Comparison of ENCODE assay signal across 10 mouse cellular contexts in genomic region chr8:91806720-91807241, GRCm38 (mm10). TPM values are rescaled to one million over a fixed set of nuclear protein-coding genes. Genes with fewer than 3 reads are reported as not detected.
DNase-seq lines count a peak whose midpoint lies in the region; ATAC-seq and TF ChIP-seq lines count a peak whose summit lies in the region.
"Had no signal": no experiment of that assay in that cellular context is flagged by ENCODE, and none has a peak within 500 bp of the region (broad histone marks: within the 10 kb centered on the region; RNA-seq: fewer than 3 reads in every experiment).

No protein-coding gene starts in this region.

- TF ChIP-seq EP300 in ES-Bruce4 (IDR thresholded peaks at IDR 0.05; ENCODE audit: insufficient read depth, low read depth, low read length) = no peak

- peak overlapping the region; percentile 12 for H3K4me3 ChIP-seq in ES-Bruce4 (ENCODE audit: low read depth, low read length)
- H3K4me3 ChIP-seq in kidney, embryonic 15.5 days (replicated peaks) = peak overlapping the region; percentile 28

- peak; percentile 56 for DNase-seq in embryo, embryonic 11 days
- DNase-seq in lung, postnatal 14 days = peak; percentile 25
- no peak for DNase-seq in layer of hippocampus, postnatal 14 days (ENCODE audit: low spot score in 2 of 2)
- no peak for DNase-seq in thymus, postnatal 10 days (ENCODE audit: low spot score in 2 of 2)
- no peak for DNase-seq in ovary, postnatal 36 days (ENCODE audit: low spot score)
- DNase-seq in thymus, postnatal 36 days = no peak
- DNase-seq: thymus, postnatal 14 days had no signal

- no peak overlapping the region for H3K27ac ChIP-seq in ES-Bruce4 (ENCODE audit: insufficient read depth, low read length)
- no peak overlapping the region for H3K27ac ChIP-seq in kidney, embryonic 15.5 days
- H3K27ac ChIP-seq: liver, embryonic 14.5 days had no signal

- H3K9me3 ChIP-seq in ES-Bruce4 (replicated peaks; ENCODE audit: control insufficient read depth, insufficient read depth, low read length, poor library complexity, severe bottlenecking) = no peaks in the 10 kb centered on the region
- no peaks in the 10 kb centered on the region for H3K9me3 ChIP-seq in kidney, embryonic 15.5 days (replicated peaks)

- 6% methylated on average over 12 of the region's 12 CpGs for WGBS in kidney, embryonic 15.5 days

- H3K36me3 ChIP-seq in ES-Bruce4 (ENCODE audit: control insufficient read depth, insufficient read depth, low read length, poor library complexity, severe bottlenecking) = no peaks in the 10 kb centered on the region
- no peaks in the 10 kb centered on the region for H3K36me3 ChIP-seq in kidney, embryonic 15.5 days

- H3K9ac ChIP-seq in ES-Bruce4 (ENCODE audit: low read depth, poor library complexity, severe bottlenecking) = no peak overlapping the region
- H3K9ac ChIP-seq in kidney, embryonic 15.5 days = 0 out of 2 replicates have a peak overlapping the region, but pooled peaks have one; percentile 22
- H3K9ac ChIP-seq: liver, embryonic 14.5 days had no signal

- H3K4me2 ChIP-seq in kidney, embryonic 15.5 days = peak overlapping the region; percentile 51

- no peak for TF ChIP-seq CTCF in ES-Bruce4 (IDR thresholded peaks at IDR 0.05; ENCODE audit: low read depth, low read length)

- ATAC-seq in kidney, embryonic 15.5 days (replicated peaks; ENCODE audit: low FRiP score) = no peak

- TF ChIP-seq POLR2A in ES-Bruce4 (IDR thresholded peaks at IDR 0.05; ENCODE audit: insufficient read depth, low read length) = no peak

- H3K27me3 ChIP-seq in ES-Bruce4 (ENCODE audit: control insufficient read depth, insufficient read depth, low read length, poor library complexity, severe bottlenecking) = peaks cover 44% of the 10 kb centered on the region
- H3K27me3 ChIP-seq in kidney, embryonic 15.5 days = peaks cover 90% of the 10 kb centered on the region

- H3K4me1 ChIP-seq in ES-Bruce4 (ENCODE audit: control insufficient read depth, insufficient read depth, low read length) = peaks cover 4% of the 10 kb centered on the region
- H3K4me1 ChIP-seq in kidney, embryonic 15.5 days = peaks cover 55% of the 10 kb centered on the region

RNA-seq across cellular contexts. Expression of gene Irx3, which starts 4.9 kb away (rescaled TPM):
- polyA plus RNA-seq in ES-Bruce4 (2011; ENCODE audit: insufficient read depth, insufficient read length, low read depth, missing spikeins) = 1.0 and 1.5 TPM in 2 replicates
- polyA plus RNA-seq in kidney, embryonic 15.5 days (2015; fragmentation: Nextera tagmentation; extraction: Ambion mirVana) = 15.6 TPM in 2 replicates
- total RNA-seq in layer of hippocampus, postnatal 14 days (2021) = under 1 TPM; 0.23 to 0.29 TPM

Comparison
In these comparisons a context has a peak if more than half of its experiments do, and no peak if none do; other contexts are left out.
1. DNase-seq: peak in embryo, embryonic 11 days (single experiment) and lung, postnatal 14 days (single experiment); none in layer of hippocampus, postnatal 14 days (0 of 2), thymus, postnatal 10 days (0 of 2), ovary, postnatal 36 days (single experiment) and thymus, postnatal 36 days (0 of 2).